Mouse (Mus musculus): ENCODE data around the gene Prkca. TPM values are rescaled to one million over a fixed set of nuclear protein-coding genes. Genes with fewer than 3 reads are reported as not detected.

The Prkca gene
- polyA plus RNA-seq, 1 experiment = not detected

- no peak for TF ChIP-seq GATA1 (IDR thresholded peaks at IDR 0.05; ENCODE audit: low read length)
These were observed 250.5 kb downstream of the Prkca start for GRCm38 (mm10) chr11:108093248-108093647.

DNA sequence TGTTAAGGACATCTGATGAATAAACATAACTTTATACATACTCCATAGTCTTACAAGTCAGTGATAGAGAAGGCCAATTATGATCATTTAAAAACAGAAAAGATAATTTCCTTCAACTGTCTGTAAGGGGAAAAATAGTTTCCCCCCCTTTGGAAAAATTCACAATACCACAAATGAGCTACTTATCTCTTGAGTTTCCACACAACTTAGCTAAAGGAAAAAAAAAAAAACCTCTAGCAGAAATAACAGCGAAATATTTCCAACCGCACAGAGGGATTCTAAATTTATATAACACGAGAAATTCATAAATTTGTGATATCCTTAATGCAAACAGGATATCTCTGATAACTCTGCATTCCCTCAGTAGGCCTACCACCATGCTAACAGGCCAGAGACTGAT is 252.5 kb downstream of the Prkca start:
- no peak for TF ChIP-seq GATA1 (IDR thresholded peaks at IDR 0.05; ENCODE audit: low read length)

GRCm38 (mm10) chr11:108090706-108091105 is 253.0 kb downstream of the Prkca start:
- TF ChIP-seq GATA1 (IDR thresholded peaks at IDR 0.05; ENCODE audit: low read length) = no peak

- TF ChIP-seq GATA1 (IDR thresholded peaks at IDR 0.05; ENCODE audit: low read length) = no peak
These were observed 255.7 kb downstream of the Prkca start for GRCm38 (mm10) chr11:108088063-108088462.

GRCm38 (mm10) chr11:108082673-108083072 is 261.1 kb downstream of the Prkca start:
- TF ChIP-seq GATA1 (IDR thresholded peaks at IDR 0.05; ENCODE audit: low read length) = no peak

DNA sequence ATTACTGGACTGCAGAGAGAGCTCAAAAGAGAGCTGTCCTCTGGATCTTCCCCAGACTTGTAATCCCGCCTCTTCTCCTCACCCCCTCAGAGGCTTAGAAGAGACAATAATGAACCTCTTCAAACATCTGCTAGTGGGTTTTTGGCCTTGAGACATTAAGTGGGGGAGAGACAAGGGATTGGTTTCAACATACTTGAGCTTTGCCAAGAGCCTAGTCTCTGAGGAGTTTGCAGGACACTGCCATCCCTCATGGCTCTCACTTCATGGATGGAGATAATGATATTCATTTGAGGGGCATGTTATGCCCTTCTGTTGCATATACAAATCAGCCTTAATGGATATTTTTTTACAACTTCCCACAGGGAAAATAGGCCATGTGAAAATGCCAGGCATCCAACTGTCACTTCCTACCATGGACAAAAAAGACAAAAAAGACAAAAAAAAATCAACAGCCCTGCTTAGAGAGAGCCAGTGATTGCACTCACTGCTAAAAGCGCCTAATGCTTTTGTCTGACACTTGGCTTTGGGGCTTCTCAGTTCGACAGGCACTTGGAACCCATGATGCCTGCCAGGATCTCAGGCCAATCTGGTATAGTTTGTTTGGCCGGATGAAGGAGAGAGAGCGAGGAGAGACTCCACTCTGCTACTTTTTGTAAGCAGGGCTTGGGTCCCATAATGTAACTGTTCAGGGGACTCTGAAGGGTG is 263.6 kb downstream of the Prkca start:
- no peak for TF ChIP-seq GATA1 (IDR thresholded peaks at IDR 0.05; ENCODE audit: low read length)

GRCm38 (mm10) chr11:108079454-108079853 is 264.3 kb downstream of the Prkca start:
- no peak for TF ChIP-seq GATA1 (IDR thresholded peaks at IDR 0.05; ENCODE audit: low read length)

DNA sequence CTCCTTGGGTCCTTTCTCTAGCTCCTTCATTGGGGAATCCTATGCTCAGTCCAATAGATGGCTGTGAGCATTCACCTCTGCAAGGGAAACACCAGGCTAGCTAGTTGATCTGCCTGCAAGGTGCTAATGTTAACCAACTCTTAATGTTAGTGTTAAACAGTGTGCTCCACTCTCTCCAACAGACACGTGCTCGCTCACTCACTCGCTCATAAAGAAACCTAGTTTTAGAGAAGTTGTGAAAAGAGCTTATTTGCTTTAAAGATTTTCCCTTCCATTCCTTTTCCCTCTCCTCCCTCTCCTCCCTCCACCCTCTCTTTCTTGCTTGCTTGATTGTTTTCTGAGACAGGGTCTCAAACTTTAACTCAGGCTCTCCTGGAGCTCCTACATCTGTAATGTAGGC is 266.2 kb downstream of the Prkca start:
- TF ChIP-seq GATA1 (IDR thresholded peaks at IDR 0.05; ENCODE audit: low read length) = no peak

- TF ChIP-seq GATA1 (IDR thresholded peaks at IDR 0.05; ENCODE audit: low read length) = no peak
These were observed 271.0 kb downstream of the Prkca start for GRCm38 (mm10) chr11:108072606-108073243.

DNA sequence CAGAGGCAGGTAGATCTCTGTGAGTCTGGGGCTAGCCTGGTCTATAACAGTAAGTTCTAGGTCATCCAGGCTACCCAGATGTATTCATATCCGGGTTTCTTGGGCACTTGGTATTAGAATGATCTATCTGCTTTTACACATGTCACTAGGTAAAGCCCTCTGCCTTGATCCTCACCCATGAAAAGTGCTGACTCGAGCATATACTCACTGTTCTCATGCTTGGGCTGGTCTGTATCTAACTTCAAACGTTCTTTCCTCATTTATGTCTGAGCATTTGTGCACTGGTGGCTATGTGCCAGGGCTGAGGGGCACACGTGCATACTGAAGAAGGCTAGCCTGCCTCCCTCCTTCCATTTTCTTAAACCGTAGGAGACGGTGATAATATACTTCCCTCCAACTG is 272.5 kb downstream of the Prkca start:
- no peak for TF ChIP-seq GATA1 (IDR thresholded peaks at IDR 0.05; ENCODE audit: low read length)

GRCm38 (mm10) chr11:108070038-108070437 is 273.7 kb downstream of the Prkca start:
- TF ChIP-seq GATA1 (IDR thresholded peaks at IDR 0.05; ENCODE audit: low read length) = no peak

DNA sequence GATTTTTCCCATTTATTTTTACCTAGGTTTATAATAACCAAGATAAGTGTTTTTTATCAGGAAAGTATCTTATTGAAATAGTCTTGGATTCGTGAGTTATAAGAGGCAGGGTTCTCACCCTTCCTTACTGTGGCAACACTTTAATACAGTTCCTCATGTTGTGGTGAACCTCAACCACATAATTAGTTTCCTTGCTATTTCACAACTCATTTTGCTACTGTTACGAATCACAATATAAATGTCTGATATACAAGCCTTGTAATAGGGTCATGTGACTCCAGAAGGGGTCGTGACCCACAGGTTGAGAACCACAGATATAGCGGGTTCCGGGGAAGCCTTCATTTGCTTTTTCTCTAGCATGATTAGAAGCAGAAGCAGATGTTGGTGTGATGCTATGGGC is 275.3 kb downstream of the Prkca start:
- TF ChIP-seq GATA1 (IDR thresholded peaks at IDR 0.05; ENCODE audit: low read length) = no peak

DNA sequence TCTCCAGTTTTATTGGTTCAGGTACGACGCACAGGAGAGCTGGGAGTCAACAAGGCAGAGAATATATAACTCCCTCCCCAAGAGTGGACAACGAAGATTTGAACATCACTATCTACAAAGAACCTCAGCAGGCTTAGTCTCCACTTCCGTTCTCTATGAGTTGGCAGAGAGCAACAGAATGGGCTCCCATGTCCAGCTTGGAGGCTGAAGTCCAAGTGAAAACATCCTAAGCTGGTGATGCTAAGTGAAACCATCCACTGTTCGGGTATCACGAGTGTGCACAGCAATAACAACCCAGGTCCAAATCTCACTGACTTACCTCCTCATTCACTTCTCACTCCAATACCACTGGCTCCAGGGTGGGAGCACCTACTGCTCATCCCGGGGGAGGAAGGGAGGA is 276.6 kb downstream of the Prkca start:
- no peak for TF ChIP-seq GATA1 (IDR thresholded peaks at IDR 0.05; ENCODE audit: low read length)

- no peak for TF ChIP-seq GATA1 (IDR thresholded peaks at IDR 0.05; ENCODE audit: low read length)
These were observed 279.3 kb downstream of the Prkca start for GRCm38 (mm10) chr11:108064401-108064800.

DNA sequence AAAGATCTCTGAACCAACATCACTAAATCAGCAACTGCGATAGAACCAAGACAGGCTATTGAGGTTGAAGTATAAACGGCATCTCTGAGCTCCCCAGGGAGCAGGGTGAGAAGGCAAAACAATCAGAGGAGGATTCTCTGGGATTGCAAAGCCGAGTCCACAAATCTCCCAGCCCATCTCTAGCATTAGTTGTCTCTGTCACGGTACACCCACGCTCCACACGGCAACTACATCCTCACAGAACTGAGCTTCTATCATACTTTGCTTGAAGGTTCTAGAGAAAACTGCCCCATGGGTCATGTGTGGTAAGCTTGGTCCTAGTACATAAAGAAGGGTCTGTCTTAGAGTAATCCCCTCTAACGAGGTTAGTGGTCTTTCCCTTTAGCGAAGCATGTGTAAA is 280.6 kb downstream of the Prkca start:
- TF ChIP-seq GATA1 (IDR thresholded peaks at IDR 0.05; ENCODE audit: low read length) = no peak

DNA sequence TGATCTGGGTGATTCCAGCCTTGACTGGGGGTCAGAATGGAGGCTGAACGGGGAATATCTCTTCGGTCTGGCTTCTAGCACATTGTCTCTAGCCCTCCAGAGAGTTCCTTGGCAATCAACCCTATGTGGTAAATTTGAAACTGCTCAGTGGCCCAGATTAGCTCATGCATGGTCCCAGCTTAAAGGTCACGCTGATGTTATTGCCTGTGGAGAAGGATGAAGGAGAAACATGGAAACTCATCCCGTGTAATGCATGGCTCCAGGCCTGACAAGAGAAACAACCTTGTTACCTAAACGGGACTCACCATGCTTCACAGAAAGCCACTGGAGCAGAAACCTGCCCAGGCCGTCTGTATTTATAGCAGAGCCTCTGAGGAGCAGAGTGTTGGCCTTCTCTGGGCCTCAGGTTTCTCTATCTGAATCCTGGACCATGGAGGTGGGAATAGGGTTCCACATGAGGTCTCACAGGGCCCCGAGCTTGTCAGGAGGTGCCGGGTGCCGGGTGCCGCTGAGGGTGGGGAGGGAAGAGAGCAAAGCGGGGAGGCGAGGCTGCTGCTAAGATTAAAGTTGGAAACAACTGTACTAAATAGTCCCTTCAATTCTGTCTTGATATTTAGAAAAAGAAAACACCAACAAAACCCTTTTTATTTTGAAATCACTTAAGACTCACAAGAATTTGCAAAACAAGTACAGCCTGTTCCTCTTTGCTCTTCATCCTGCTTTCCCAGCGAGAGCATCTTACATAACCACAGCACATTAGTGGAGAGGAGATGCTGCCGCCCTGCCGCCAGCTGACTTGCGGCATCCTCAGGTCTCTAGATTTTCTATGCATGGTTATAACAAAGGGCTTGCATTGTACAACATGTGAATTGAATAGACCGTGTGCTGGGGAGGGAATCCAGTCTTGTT is 281.9 kb downstream of the Prkca start:
- TF ChIP-seq GATA1 (IDR thresholded peaks at IDR 0.05; ENCODE audit: low read length) = no peak
